Mouse (Mus musculus) liver, embryonic 15.5 days (tissue): ENCODE measurements around the gene Ubiad1. TPM values are rescaled to one million over a fixed set of nuclear protein-coding genes. Genes with fewer than 3 reads are reported as not detected.

Experiments
- ATAC-seq: fragments of 200-750 bp; cut with Nextera tagmentation; 2 replicates; pipeline ENCODE4 v1.8.0; 2017; ENCODE audit warnings: moderate number of reproducible peaks, mild to moderate bottlenecking, moderate library complexity; ENCODE audit not compliant: insufficient read depth
- H3K27ac ChIP-seq: fragments of 300-500 bp; sonication (generic); replicated peaks from 2 replicates; pipeline ENCODE4 v1.5.1; 2015; ENCODE audit warnings: mild to moderate bottlenecking, inconsistent platforms
- H3K27me3 ChIP-seq: fragments of 300-500 bp; sonication (generic); 2 replicates; pipeline ENCODE4 v1.6.1; 2015; ENCODE audit warnings: mild to moderate bottlenecking, inconsistent platforms
- H3K36me3 ChIP-seq: fragments of 300-500 bp; sonication (generic); replicated peaks from 2 replicates; pipeline ENCODE4 v1.6.1; 2015; ENCODE audit warnings: moderate library complexity, mild to moderate bottlenecking, inconsistent platforms
- H3K4me1 ChIP-seq: fragments of 300-500 bp; sonication (generic); replicated peaks from 2 replicates; pipeline ENCODE4 v1.6.1; 2015; ENCODE audit warnings: inconsistent platforms
- H3K4me2 ChIP-seq: fragments of 300-500 bp; sonication (generic); 2 replicates; pipeline ENCODE4 v1.6.1; 2015; ENCODE audit warnings: moderate library complexity, mild to moderate bottlenecking, inconsistent platforms
- H3K4me3 ChIP-seq: fragments of 300-500 bp; sonication (generic); replicated peaks from 2 replicates; pipeline ENCODE4 v1.5.1; 2015; ENCODE audit warnings: mild to moderate bottlenecking, inconsistent platforms
- H3K9ac ChIP-seq: fragments of 300-500 bp; sonication (generic); 2 replicates; pipeline ENCODE4 v1.6.1; 2015; ENCODE audit warnings: moderate library complexity, mild to moderate bottlenecking, inconsistent platforms
- H3K9me3 ChIP-seq: fragments of 300-500 bp; sonication (generic); replicated peaks from 2 replicates; pipeline ENCODE4 v1.6.1; 2016; ENCODE audit warnings: inconsistent platforms
- WGBS: fragments of 180-500 bp; shearing (Covaris S2); methylation state at CpG from one replicate; pipeline ENCODE4 v1.1.7; 2015; ENCODE audit warnings: mixed read lengths; ENCODE audit not compliant: insufficient replicate concordance; 5-methylcytosine and 5-hydroxymethylcytosine counted together
- polyA plus RNA-seq: library from polyadenylated mRNA; unstranded; fragments of >200 nt; fragmentation: Nextera tagmentation; extraction: Ambion mirVana; gene quantifications from 2 replicates; pipeline ENCODE4 v1.2.1, GENCODE M21; 2015

Ubiad1 gene
- polyA plus RNA-seq, 1 experiment from 2014 or later = 11.6 TPM

DNA sequence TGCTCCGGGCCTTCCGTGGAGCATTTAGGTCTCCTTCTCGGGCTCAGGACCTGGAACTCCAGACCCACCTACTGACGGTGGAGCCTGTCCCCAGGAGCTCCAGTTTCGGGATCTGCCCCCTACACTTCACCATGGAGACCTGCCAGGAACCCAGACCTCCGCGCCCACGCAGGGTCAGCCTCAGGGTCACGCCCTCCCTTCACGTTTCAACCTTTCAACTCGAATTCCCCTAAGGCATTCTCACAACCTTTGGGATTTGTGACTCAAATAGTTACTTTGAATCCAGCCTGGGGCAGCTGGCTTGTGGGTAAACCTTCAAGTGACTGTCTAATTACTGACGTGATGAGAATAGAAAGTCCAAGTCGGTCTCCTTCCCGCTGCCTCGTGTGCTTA, 4.3 kb upstream of the Ubiad1 start:
- H3K4me1 ChIP-seq = peaks cover 45% of the 10 kb centered on the region
- H3K36me3 ChIP-seq = peaks cover 18% of the 10 kb centered on the region
- H3K4me2 ChIP-seq = peak overlapping the region; percentile 86
- H3K27me3 ChIP-seq = no peaks in the 10 kb centered on the region
- peak overlapping the region; percentile 71 for H3K27ac ChIP-seq
- H3K9ac ChIP-seq = peak overlapping the region; percentile 94
- peak; percentile 23 for ATAC-seq
- WGBS = under 1% methylated on average over 15 of the region's 15 CpGs
- H3K9me3 ChIP-seq = no peaks in the 10 kb centered on the region
- peak overlapping the region; percentile 92 for H3K4me3 ChIP-seq

- WGBS = 0% methylated on average over 56 of the region's 56 CpGs
- Histone ChIP-seq H3K9ac (peak within 1 kb of the TSS; percentile 94), H3K9me3 (no peaks in the 10 kb centered on the region), H3K36me3 (peaks cover 13% of the 10 kb centered on the region), H3K4me1 (peaks cover 50% of the 10 kb centered on the region), H3K27ac (peak within 1 kb of the TSS; percentile 76), H3K27me3 (no peaks in the 10 kb centered on the region), H3K4me3 (peak within 1 kb of the TSS; percentile 92), H3K4me2 (peak within 1 kb of the TSS; percentile 86)
- ATAC-seq = peak; percentile 90
Observed at GRCm38 (mm10) chr4:148448179-148448852, 3.7 kb upstream of the Ubiad1 start, which contains the start of gene Mtor. TSS of gene Mtor (plus strand) at chr4:148448611.

DNA sequence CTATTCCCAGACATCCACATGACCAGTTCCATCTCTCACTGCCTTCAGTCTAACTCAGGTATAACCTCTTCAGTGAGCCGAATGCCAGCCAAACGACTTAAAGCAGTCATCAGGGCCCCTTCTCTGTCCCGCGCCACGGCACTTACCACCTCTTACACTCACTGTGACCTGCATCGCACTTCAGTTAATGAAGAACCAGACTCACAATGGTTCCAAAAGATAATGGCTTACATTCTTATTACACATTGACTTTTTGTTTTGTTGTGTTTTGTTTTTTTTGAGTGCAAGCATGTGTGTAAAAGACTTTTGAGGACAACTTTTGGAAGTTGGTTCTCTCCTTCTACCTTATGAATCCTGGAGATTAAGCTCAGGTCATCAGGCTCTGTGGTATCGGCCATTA, 2.0 kb downstream of the Ubiad1 start:
- Histone ChIP-seq H3K9ac (no peak overlapping the region), H3K27me3 (no peaks in the 10 kb centered on the region), H3K9me3 (no peaks in the 10 kb centered on the region), H3K27ac (no peak overlapping the region), H3K4me3 (no peak overlapping the region), H3K4me1 (peaks cover 46% of the 10 kb centered on the region), H3K4me2 (peak overlapping the region; percentile 87), H3K36me3 (0 out of 2 replicates have a peak, but pooled peaks cover 3% of the 10 kb centered on the region)
- no peak for ATAC-seq
- WGBS = 78% methylated on average over 7 of the region's 7 CpGs

- Histone ChIP-seq H3K9me3 (no peaks in the 10 kb centered on the region), H3K27ac (no peak overlapping the region), H3K4me1 (peaks cover 44% of the 10 kb centered on the region), H3K4me3 (no peak overlapping the region), H3K36me3 (0 out of 2 replicates have a peak, but pooled peaks cover 3% of the 10 kb centered on the region), H3K4me2 (peak overlapping the region; percentile 87), H3K27me3 (no peaks in the 10 kb centered on the region), H3K9ac (no peak overlapping the region)
- 69% methylated on average over 5 of the region's 5 CpGs for WGBS
- ATAC-seq = no peak
Observed at GRCm38 (mm10) chr4:148441931-148442330, 2.6 kb downstream of the Ubiad1 start.

GRCm38 (mm10) chr4:148435657-148436330, 8.8 kb downstream of the Ubiad1 start:
- Histone ChIP-seq H3K9me3 (no peaks in the 10 kb centered on the region), H3K27ac (no peak overlapping the region), H3K9ac (no peak overlapping the region), H3K4me1 (peaks cover 8% of the 10 kb centered on the region), H3K4me3 (no peak overlapping the region), H3K27me3 (no peaks in the 10 kb centered on the region), H3K36me3 (peaks cover 27% of the 10 kb centered on the region), H3K4me2 (no peak overlapping the region)
- ATAC-seq = no peak
- WGBS = 68% methylated on average over 6 of the region's 6 CpGs

- Histone ChIP-seq H3K4me1 (peaks cover 8% of the 10 kb centered on the region), H3K9me3 (no peaks in the 10 kb centered on the region), H3K27ac (no peak overlapping the region), H3K9ac (no peak overlapping the region), H3K4me3 (no peak overlapping the region), H3K27me3 (no peaks in the 10 kb centered on the region), H3K4me2 (no peak overlapping the region), H3K36me3 (peaks cover 24% of the 10 kb centered on the region)
- WGBS = 69% methylated on average over 3 of the region's 3 CpGs
- ATAC-seq = no peak
Observed at GRCm38 (mm10) chr4:148435106-148435505, 9.5 kb downstream of the Ubiad1 start.

GRCm38 (mm10) chr4:148434554-148434953, 10.0 kb downstream of the Ubiad1 start:
- WGBS = 65% methylated on average over 4 of the region's 4 CpGs
- H3K4me1 ChIP-seq = peaks cover 9% of the 10 kb centered on the region
- no peak overlapping the region for H3K9ac ChIP-seq
- H3K9me3 ChIP-seq = no peaks in the 10 kb centered on the region
- ATAC-seq = no peak
- no peak overlapping the region for H3K4me2 ChIP-seq
- no peaks in the 10 kb centered on the region for H3K27me3 ChIP-seq
- peaks cover 24% of the 10 kb centered on the region for H3K36me3 ChIP-seq
- no peak overlapping the region for H3K4me3 ChIP-seq
- no peak overlapping the region for H3K27ac ChIP-seq

GRCm38 (mm10) chr4:148433813-148434212, 10.8 kb downstream of the Ubiad1 start:
- H3K4me2 ChIP-seq = no peak overlapping the region
- no peak overlapping the region for H3K4me3 ChIP-seq
- H3K27me3 ChIP-seq = no peaks in the 10 kb centered on the region
- H3K36me3 ChIP-seq = peaks cover 24% of the 10 kb centered on the region
- peaks cover 17% of the 10 kb centered on the region for H3K4me1 ChIP-seq
- H3K9me3 ChIP-seq = no peaks in the 10 kb centered on the region
- ATAC-seq = no peak
- WGBS = 59% methylated on average over 5 of the region's 5 CpGs
- no peak overlapping the region for H3K9ac ChIP-seq
- H3K27ac ChIP-seq = no peak overlapping the region

GRCm38 (mm10) chr4:148433336-148433735, 11.2 kb downstream of the Ubiad1 start:
- Histone ChIP-seq H3K36me3 (peaks cover 24% of the 10 kb centered on the region), H3K4me2 (no peak overlapping the region), H3K4me3 (no peak overlapping the region), H3K27ac (no peak overlapping the region), H3K4me1 (peaks cover 21% of the 10 kb centered on the region), H3K9ac (no peak overlapping the region), H3K9me3 (no peaks in the 10 kb centered on the region), H3K27me3 (no peaks in the 10 kb centered on the region)
- no peak for ATAC-seq
- WGBS = 75% methylated on average over 18 of the region's 18 CpGs

GRCm38 (mm10) chr4:148432488-148432887, 12.1 kb downstream of the Ubiad1 start:
- no peak overlapping the region for H3K27ac ChIP-seq
- peaks cover 24% of the 10 kb centered on the region for H3K36me3 ChIP-seq
- peaks cover 28% of the 10 kb centered on the region for H3K4me1 ChIP-seq
- ATAC-seq = no peak
- WGBS = 46% methylated on average over 4 of the region's 4 CpGs
- no peak overlapping the region for H3K4me2 ChIP-seq
- no peak overlapping the region for H3K9ac ChIP-seq
- no peaks in the 10 kb centered on the region for H3K9me3 ChIP-seq
- H3K4me3 ChIP-seq = no peak overlapping the region
- no peaks in the 10 kb centered on the region for H3K27me3 ChIP-seq

- 57% methylated on average over 11 of the region's 11 CpGs for WGBS
Observed at GRCm38 (mm10) chr4:148430880-148431519, 13.6 kb downstream of the Ubiad1 start.

More at GRCm38 (mm10) chr4:148430880-148431519, 13.6 kb downstream of the Ubiad1 start:
- Histone ChIP-seq H3K4me2 (no peak overlapping the region), H3K27ac (no peak overlapping the region), H3K4me1 (peaks cover 28% of the 10 kb centered on the region), H3K36me3 (peaks cover 19% of the 10 kb centered on the region), H3K27me3 (no peaks in the 10 kb centered on the region), H3K9me3 (no peaks in the 10 kb centered on the region), H3K9ac (no peak overlapping the region), H3K4me3 (no peak overlapping the region)
- no peak for ATAC-seq
